Mouse (Mus musculus) megakaryocyte, embryonic 14.5 days (primary cell): ENCODE measurements around the gene Etfb.

Source experiments
- FLI1 ChIP-seq: IDR thresholded peaks from 2 replicates; pipeline ENCODE4 v1.6.1; 2012; ENCODE audit warnings: low read length, inconsistent platforms, mixed read lengths
- GATA1 ChIP-seq: IDR thresholded peaks from 3 replicates; pipeline ENCODE4 v1.6.1; 2012; ENCODE audit warnings: mixed read lengths, low read length, inconsistent platforms, borderline replicate concordance

- TF ChIP-seq GATA1 (no peak), FLI1 (no peak)
These were observed 562 bp upstream of the Etfb start for GRCm38 (mm10) chr7:43443126-43443916.
